Mouse (Mus musculus) MEL (cell line): ENCODE results near the gene Megf6. TPM values are rescaled to one million over a fixed set of nuclear protein-coding genes. Genes with fewer than 3 reads are reported as not detected.

ENCODE experiments used
- DNase-seq: peaks from one replicate; pipeline ENCODE4 v3.0.0; 2011; ENCODE audit warnings: low read depth, low spot score
- H3K27ac ChIP-seq: 2 replicates; pipeline ENCODE4 v1.5.1; 2012; ENCODE audit warnings: low read depth, mild to moderate bottlenecking, control low read depth, low read length, moderate library complexity; ENCODE audit not compliant: control insufficient read depth
- H3K27me3 ChIP-seq, 2 experiments: fragments of 150-350 bp in 1 of 2; sonication (generic) in 1 of 2; 2 replicates each; pipeline ENCODE4 v1.6.1; 2012; ENCODE audit warnings: low read length in 2 of 2, mild to moderate bottlenecking in 2 of 2, improper control_type of control experiment in 1 of 2, moderate library complexity in 1 of 2; ENCODE audit not compliant: insufficient read depth in 2 of 2, control insufficient read depth in 1 of 2
- H3K36me3 ChIP-seq, 2 experiments: 2 replicates each; pipeline ENCODE4 v1.6.1; 2012 to 2014; ENCODE audit warnings: low read length in 2 of 2, improper control_type of control experiment in 1 of 2, inconsistent platforms in 1 of 2, mild to moderate bottlenecking in 1 of 2; ENCODE audit not compliant: insufficient read depth in 2 of 2, control insufficient read depth in 1 of 2
- H3K4me1 ChIP-seq, 2 experiments: fragments of 150-350 bp in 1 of 2; sonication (generic) in 1 of 2; 2 replicates each; pipeline ENCODE4 v1.6.1; 2012; ENCODE audit warnings: low read length in 2 of 2, improper control_type of control experiment in 1 of 2, mild to moderate bottlenecking in 1 of 2; ENCODE audit not compliant: insufficient read depth in 2 of 2, control insufficient read depth in 1 of 2
- H3K4me3 ChIP-seq, 2 experiments: fragments of 150-350 bp in 1 of 2; sonication (generic) in 1 of 2; 2 replicates each; pipeline ENCODE4 v1.5.1; 2012; ENCODE audit warnings: low read depth in 2 of 2, low read length in 2 of 2, mild to moderate bottlenecking in 2 of 2, moderate library complexity in 2 of 2, control low read depth in 1 of 2, improper control_type of control experiment in 1 of 2; ENCODE audit not compliant: control insufficient read depth in 1 of 2, insufficient read depth in 1 of 2
- H3K79me2 ChIP-seq: 2 replicates; pipeline ENCODE4 v1.6.1; 2012; ENCODE audit warnings: mild to moderate bottlenecking, low read length, moderate library complexity; ENCODE audit not compliant: control insufficient read depth, poor library complexity, insufficient read depth
- H3K9ac ChIP-seq: 2 replicates; pipeline ENCODE4 v1.6.1; 2012; ENCODE audit warnings: low read depth, mild to moderate bottlenecking, control low read depth, low read length, moderate library complexity; ENCODE audit not compliant: control insufficient read depth, poor library complexity, severe bottlenecking
- H3K9me3 ChIP-seq: fragments of 150-350 bp; sonication (generic); replicated peaks from 2 replicates; pipeline ENCODE4 v1.6.1; 2012; ENCODE audit warnings: mild to moderate bottlenecking, low read length, improper control_type of control experiment, moderate library complexity; ENCODE audit not compliant: insufficient read depth
- CHD2 ChIP-seq: IDR thresholded peaks from 2 replicates; pipeline ENCODE4 v1.6.1; 2011; ENCODE audit warnings: low read length, improper control_type of control experiment
- CTCF ChIP-seq, 3 experiments: IDR thresholded peaks in 2 of 3; conservative IDR thresholded peaks in 1 of 3; 2 replicates each; pipeline ENCODE4 v1.5.1; 2011 to 2012; ENCODE audit warnings: low read length in 3 of 3, low read depth in 2 of 3, mild to moderate bottlenecking in 2 of 3, improper control_type of control experiment in 1 of 3, inconsistent platforms in 1 of 3, mixed read lengths in 1 of 3, moderate library complexity in 1 of 3; ENCODE audit not compliant: control insufficient read depth in 1 of 3, insufficient read depth in 1 of 3, poor library complexity in 1 of 3, severe bottlenecking in 1 of 3
- E2F4 ChIP-seq: IDR thresholded peaks from 2 replicates; pipeline ENCODE4 v1.6.1; 2011; ENCODE audit warnings: low read depth, low read length, improper control_type of control experiment, borderline replicate concordance
- ETS1 ChIP-seq: IDR thresholded peaks from 2 replicates; pipeline ENCODE4 v1.6.1; 2012; ENCODE audit warnings: low read depth, mild to moderate bottlenecking, inconsistent platforms, low read length, improper control_type of control experiment, moderate library complexity
- GATA1 ChIP-seq: IDR thresholded peaks from 2 replicates; pipeline ENCODE4 v1.6.1; 2011; ENCODE audit warnings: low read depth, low read length, improper control_type of control experiment
- JUND ChIP-seq: IDR thresholded peaks from 2 replicates; pipeline ENCODE4 v1.6.1; 2011; ENCODE audit warnings: low read depth, mild to moderate bottlenecking, improper control_type of control experiment, low read length
- KAT2A ChIP-seq: conservative IDR thresholded peaks from 2 replicates; pipeline ENCODE4 v1.6.1; 2012; ENCODE audit warnings: low read depth, low read length, improper control_type of control experiment, inconsistent platforms
- MAX ChIP-seq: IDR thresholded peaks from 2 replicates; pipeline ENCODE4 v1.6.1; 2011; ENCODE audit warnings: low read length, improper control_type of control experiment
- MAZ ChIP-seq: IDR thresholded peaks from 2 replicates; pipeline ENCODE4 v1.6.1; 2012; ENCODE audit warnings: low read depth, mild to moderate bottlenecking, inconsistent platforms, low read length, improper control_type of control experiment
- MEF2A ChIP-seq: IDR thresholded peaks from 2 replicates; pipeline ENCODE4 v1.6.1; 2014; ENCODE audit warnings: low read depth, mild to moderate bottlenecking, inconsistent platforms, low read length, improper control_type of control experiment; ENCODE audit not compliant: poor library complexity, insufficient replicate concordance, severe bottlenecking; ENCODE audit errors: extremely low read depth
- NELFE ChIP-seq: IDR thresholded peaks from 2 replicates; pipeline ENCODE4 v1.6.1; 2011; ENCODE audit warnings: low read depth, low read length, improper control_type of control experiment
- POLR2AphosphoS2 ChIP-seq: IDR thresholded peaks from 2 replicates; pipeline ENCODE4 v1.6.1; 2011; ENCODE audit warnings: low read length, improper control_type of control experiment
- SIN3A ChIP-seq: IDR thresholded peaks from 2 replicates; pipeline ENCODE4 v1.6.1; 2012; ENCODE audit warnings: low read length, improper control_type of control experiment, inconsistent platforms
- USF2 ChIP-seq, 2 experiments: IDR thresholded peaks; 2 replicates each; pipeline ENCODE4 v1.6.1; 2011 to 2012; ENCODE audit warnings: improper control_type of control experiment in 2 of 2, low read length in 2 of 2, borderline replicate concordance in 1 of 2, inconsistent platforms in 1 of 2, low read depth in 1 of 2, mild to moderate bottlenecking in 1 of 2; ENCODE audit not compliant: insufficient read depth in 1 of 2
- ZKSCAN1 ChIP-seq: IDR thresholded peaks from 2 replicates; pipeline ENCODE4 v1.6.1; 2012; ENCODE audit warnings: low read depth, mild to moderate bottlenecking, inconsistent platforms, low read length, improper control_type of control experiment, moderate library complexity
- ZMIZ1 ChIP-seq: IDR thresholded peaks from 2 replicates; pipeline ENCODE4 v1.6.1; 2012; ENCODE audit warnings: low read depth, mild to moderate bottlenecking, inconsistent platforms, low read length, improper control_type of control experiment, moderate library complexity
- polyA plus RNA-seq, 2 experiments: library from polyadenylated mRNA; stranded (reverse) in 1 of 2; unstranded in 1 of 2; fragments of >175 nt in 1 of 2; fragments of >200 nt in 1 of 2; gene quantifications; 2 replicates each; pipeline versions ENCODE4 v1.2.1 to v1.2.4; 2012; ENCODE audit warnings: low replicate concordance in 2 of 2, low read depth in 1 of 2; ENCODE audit not compliant: insufficient read length in 2 of 2, insufficient read depth in 1 of 2, missing spikeins in 1 of 2
- total RNA-seq: library from RNA; depleted of rRNA; stranded (reverse); fragments of 300-350 nt; gene quantifications from 2 replicates; pipeline ENCODE4 v1.2.3, GENCODE M21; 2012

Gene Megf6
- total and polyA plus RNA-seq, 3 experiments: 0.07 to 0.12 TPM; not detected in 1

GRCm38 (mm10) chr4:154309131-154309530 lies 138.6 kb downstream of the Megf6 start:
- Histone ChIP-seq H3K27ac (no peak overlapping the region), H3K9me3 (no peaks in the 10 kb centered on the region), H3K79me2 (no peaks in the 10 kb centered on the region), H3K27me3 (no peaks in the 10 kb centered on the region), H3K36me3 (no peaks in the 10 kb centered on the region), H3K4me1 (no peaks in the 10 kb centered on the region), H3K4me3 (no peak overlapping the region), H3K9ac (no peak overlapping the region)
- TF ChIP-seq KAT2A: no peak
- TF ChIP-seq ZKSCAN1: no peak
- no peak for DNase-seq

- Histone ChIP-seq H3K9ac (no peak overlapping the region), H3K4me3 (no peak overlapping the region), H3K27me3 (no peaks in the 10 kb centered on the region), H3K27ac (no peak overlapping the region), H3K36me3 (no peaks in the 10 kb centered on the region), H3K9me3 (no peaks in the 10 kb centered on the region), H3K79me2 (no peaks in the 10 kb centered on the region), H3K4me1 (no peaks in the 10 kb centered on the region)
- no peak for TF ChIP-seq NELFE
- TF ChIP-seq USF2 (IDR thresholded peaks at IDR 0.05; ENCODE audit: borderline replicate concordance in 1 of 2, insufficient read depth in 1 of 2, low read depth in 1 of 2, low read length in 2 of 2): no peak
- no peak for TF ChIP-seq POLR2AphosphoS2
- no peak for TF ChIP-seq MAX
- no peak for TF ChIP-seq ZMIZ1
- TF ChIP-seq MAZ: no peak
- no peak for TF ChIP-seq SIN3A
- TF ChIP-seq ETS1: no peak
- no peak for TF ChIP-seq GATA1
- DNase-seq: no peak
Observed at GRCm38 (mm10) chr4:154310576-154311262, 140.2 kb downstream of the Megf6 start.

- no peaks in the 10 kb centered on the region for H3K4me1 ChIP-seq
- H3K79me2 ChIP-seq: no peaks in the 10 kb centered on the region
- H3K9ac ChIP-seq: no peak overlapping the region
- H3K36me3 ChIP-seq: no peaks in the 10 kb centered on the region
- no peak overlapping the region for H3K27ac ChIP-seq
- no peak overlapping the region for H3K4me3 ChIP-seq
- TF ChIP-seq CTCF (IDR thresholded peaks at IDR 0.05 in 2 of 3, conservative IDR thresholded peaks at IDR 0.05 in 1 of 3; ENCODE audit: control insufficient read depth in 1 of 3, insufficient read depth in 1 of 3, low read depth in 2 of 3, low read length in 3 of 3, poor library complexity in 1 of 3, severe bottlenecking in 1 of 3) (no peak), CHD2 (no peak), USF2 (IDR thresholded peaks at IDR 0.05; ENCODE audit: borderline replicate concordance in 1 of 2, insufficient read depth in 1 of 2, low read depth in 1 of 2, low read length in 2 of 2) (no peak), NELFE (no peak), E2F4 (no peak), JUND (no peak), MEF2A (no peak)
- H3K27me3 ChIP-seq: no peaks in the 10 kb centered on the region
- no peaks in the 10 kb centered on the region for H3K9me3 ChIP-seq
- DNase-seq: no peak
Observed at GRCm38 (mm10) chr4:154312143-154312812, 141.7 kb downstream of the Megf6 start.
